Comparison of ENCODE assay signal across 14 mouse cellular contexts in the genomic region with DNA sequence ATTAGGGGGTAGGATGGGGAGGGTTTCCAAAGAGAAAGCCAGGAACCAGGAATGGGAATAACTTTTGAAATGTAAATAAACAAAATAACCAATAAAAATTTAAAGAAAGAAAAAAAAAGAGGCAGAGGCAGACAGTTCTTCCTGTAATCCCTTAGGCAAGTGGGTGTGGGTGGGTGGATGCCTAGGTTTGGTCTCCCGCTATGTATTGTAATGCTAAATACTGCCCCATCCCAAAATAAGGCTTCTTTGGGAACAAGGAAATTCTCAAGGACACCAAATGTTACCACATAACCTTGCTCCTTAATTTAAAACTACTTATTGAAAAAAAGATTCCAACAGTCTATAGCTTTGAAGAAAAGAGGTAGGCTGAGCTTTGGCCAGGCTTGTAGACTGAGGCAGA.
"Had no signal": no experiment of that assay in that cellular context is flagged by ENCODE, and none has a peak within 500 bp of the region (broad histone marks: within the 10 kb centered on the region; RNA-seq: fewer than 3 reads in every experiment).

No protein-coding gene starts in this region.

- H3K4me1 ChIP-seq: megakaryocyte, embryonic 14.5 days; midbrain, embryonic 13.5 days; midbrain, embryonic 15.5 days; neural tube, embryonic 12.5 days; stomach, embryonic 15.5 days had no signal

- H3K9me3 ChIP-seq: megakaryocyte, embryonic 14.5 days; midbrain, embryonic 13.5 days; midbrain, embryonic 15.5 days; neural tube, embryonic 12.5 days; stomach, embryonic 15.5 days had no signal

- DNase-seq: lung, adult 18-20 months; lung, embryonic 14.5 days; lung, postnatal 14 days; lung, postnatal 36 days; right cerebral cortex, postnatal 14 days; thymus, adult 2 months; thymus, postnatal 36 days had no signal

- H3K27ac ChIP-seq: macrophage; midbrain, embryonic 13.5 days; midbrain, embryonic 15.5 days; neural tube, embryonic 12.5 days; stomach, embryonic 15.5 days; stomach, postnatal 0 days had no signal

- H3K36me3 ChIP-seq: midbrain, embryonic 13.5 days; midbrain, embryonic 15.5 days; neural tube, embryonic 12.5 days; stomach, embryonic 15.5 days had no signal

- H3K9ac ChIP-seq: lung, embryonic 14.5 days; midbrain, embryonic 13.5 days; midbrain, embryonic 15.5 days; neural tube, embryonic 12.5 days; stomach, embryonic 15.5 days had no signal

- H3K4me3 ChIP-seq: megakaryocyte, embryonic 14.5 days; midbrain, embryonic 13.5 days; midbrain, embryonic 15.5 days; neural tube, embryonic 12.5 days; stomach, embryonic 15.5 days had no signal

- H3K27me3 ChIP-seq: megakaryocyte, embryonic 14.5 days; midbrain, embryonic 13.5 days; midbrain, embryonic 15.5 days; neural tube, embryonic 12.5 days; stomach, embryonic 15.5 days had no signal
